Mouse (Mus musculus) midbrain, embryonic 11.5 days (tissue): Measurements from ENCODE around the gene Rpl3. TPM values are rescaled to one million over a fixed set of nuclear protein-coding genes. Genes with fewer than 3 reads are reported as not detected.
"Not testable (repeated sequence)": the region's sequence is repeated elsewhere in the genome, so short reads cannot be mapped to it uniquely, and the experiment has no call there.

ENCODE experiments used
- ATAC-seq: fragments of 200-750 bp; cut with Nextera tagmentation; 2 replicates; pipeline ENCODE4 v1.8.0; 2017; ENCODE audit warnings: moderate TSS enrichment, moderate library complexity; ENCODE audit not compliant: low FRiP score
- DNase-seq: peaks from one replicate; pipeline ENCODE4 v3.0.0; 2015; ENCODE audit warnings: low spot score; ENCODE audit errors: missing footprints
- H3K27ac ChIP-seq: fragments of 300-500 bp; sonication (generic); 2 replicates; pipeline ENCODE4 v1.5.1; 2014; ENCODE audit warnings: low read depth, low read length
- H3K27me3 ChIP-seq: fragments of 300-500 bp; sonication (generic); 2 replicates; pipeline ENCODE4 v1.6.1; 2014; ENCODE audit warnings: mild to moderate bottlenecking, low read length, moderate library complexity, mixed read lengths; ENCODE audit not compliant: control insufficient read depth, insufficient read depth
- H3K36me3 ChIP-seq: fragments of 300-500 bp; sonication (generic); 2 replicates; pipeline ENCODE4 v1.6.1; 2014; ENCODE audit warnings: mild to moderate bottlenecking, low read length, moderate library complexity, mixed read lengths; ENCODE audit not compliant: control insufficient read depth, insufficient read depth
- H3K4me1 ChIP-seq: fragments of 300-500 bp; sonication (generic); 2 replicates; pipeline ENCODE4 v1.6.1; 2014; ENCODE audit warnings: low read length; ENCODE audit not compliant: control insufficient read depth, insufficient read depth
- H3K4me2 ChIP-seq: fragments of 300-500 bp; sonication (generic); 2 replicates; pipeline ENCODE4 v1.6.1; 2014; ENCODE audit warnings: mild to moderate bottlenecking, moderate library complexity
- H3K4me3 ChIP-seq: fragments of 300-500 bp; sonication (generic); 2 replicates; pipeline ENCODE4 v1.5.1; 2014; ENCODE audit warnings: low read depth, low read length
- H3K9ac ChIP-seq: fragments of 300-500 bp; sonication (generic); 2 replicates; pipeline ENCODE4 v1.6.1; 2014; ENCODE audit warnings: low read length
- H3K9me3 ChIP-seq: fragments of 300-500 bp; sonication (generic); 2 replicates; pipeline ENCODE4 v1.6.1; 2016; ENCODE audit warnings: low read length; ENCODE audit not compliant: control insufficient read depth
- WGBS: fragments of 180-500 bp; shearing (Covaris S2); extraction: QIAGEN DNeasy Blood & Tissue Kit; methylation state at CpG from one replicate; pipeline ENCODE4 v1.1.7; 2014; 5-methylcytosine and 5-hydroxymethylcytosine counted together
- polyA plus RNA-seq: library from polyadenylated mRNA; unstranded; fragments of >200 nt; fragmentation: Nextera tagmentation; extraction: Ambion mirVana; gene quantifications from 2 replicates; pipeline ENCODE4 v1.2.1, GENCODE M21; 2014

Rpl3 gene
- polyA plus RNA-seq, 1 experiment from 2014 or later, result 1,032 TPM

- Histone ChIP-seq H3K9me3 (no peaks in the 10 kb centered on the region), H3K27me3 (no peaks in the 10 kb centered on the region), H3K4me3 (peak within 1 kb of the TSS; percentile 77), H3K36me3 (no peaks in the 10 kb centered on the region), H3K9ac (peak within 1 kb of the TSS; percentile 96), H3K4me2 (peak within 1 kb of the TSS; percentile 92), H3K27ac (peak within 1 kb of the TSS; percentile 99), H3K4me1 (peaks cover 13% of the 10 kb centered on the region)
- WGBS, result 0% methylated on average over 54 of the region's 59 CpGs
- peak; percentile 94 for ATAC-seq
- DNase-seq, result peak; percentile 100
Measured at GRCm38 (mm10) chr15:80132993-80133586, 41.4 kb upstream of the Rpl3 start, which contains the start of gene Tab1. Gene Tab1 (plus strand): TSS chr15:80133127.

DNA sequence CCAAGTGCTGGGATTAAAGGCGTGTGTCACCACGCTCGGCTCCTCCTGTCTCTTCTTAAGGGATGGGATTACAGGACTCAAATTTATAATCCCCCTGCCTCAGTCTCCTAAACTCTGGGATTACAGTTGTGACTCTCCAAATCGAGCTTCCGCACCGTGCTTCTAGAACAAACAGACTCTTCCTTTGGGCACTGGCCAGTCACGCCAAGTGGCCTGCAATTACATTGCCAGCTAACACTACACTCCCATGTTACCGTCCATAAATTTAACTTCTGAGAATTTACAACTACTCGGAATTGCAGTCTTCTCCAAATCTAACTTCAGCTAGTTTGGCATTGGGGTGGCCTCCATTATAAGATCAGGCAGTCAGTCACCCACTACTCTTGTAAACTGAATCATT lies 40.8 kb upstream of the Rpl3 start:
- peak overlapping the region; percentile 96 for H3K9ac ChIP-seq

GRCm38 (mm10) chr15:80131421-80131820 lies 39.8 kb upstream of the Rpl3 start:
- H3K4me2 ChIP-seq, result no peak overlapping the region
- no peaks in the 10 kb centered on the region for H3K27me3 ChIP-seq
- no peak overlapping the region for H3K9ac ChIP-seq
- peaks cover 13% of the 10 kb centered on the region for H3K4me1 ChIP-seq
- 80% methylated on average over 6 of the region's 6 CpGs for WGBS
- H3K27ac ChIP-seq, result no peak overlapping the region
- ATAC-seq (no peak), DNase-seq (peak; percentile 70)
- no peaks in the 10 kb centered on the region for H3K9me3 ChIP-seq
- H3K36me3 ChIP-seq, result no peaks in the 10 kb centered on the region
- no peak overlapping the region for H3K4me3 ChIP-seq

More for the DNA sequence above, 40.8 kb upstream of the Rpl3 start:
- peak overlapping the region; percentile 92; the same call in 1 of the 2 replicates for H3K4me2 ChIP-seq
- no peaks in the 10 kb centered on the region for H3K9me3 ChIP-seq
- H3K4me1 ChIP-seq, result peaks cover 13% of the 10 kb centered on the region
- no peaks in the 10 kb centered on the region for H3K27me3 ChIP-seq
- no peak for ATAC-seq
- H3K4me3 ChIP-seq, result peak overlapping the region; percentile 77
- no peak overlapping the region for H3K27ac ChIP-seq
- H3K36me3 ChIP-seq, result no peaks in the 10 kb centered on the region
- 83% methylated on average over 9 of the region's 9 CpGs for WGBS
- DNase-seq, result peak; percentile 47

DNA sequence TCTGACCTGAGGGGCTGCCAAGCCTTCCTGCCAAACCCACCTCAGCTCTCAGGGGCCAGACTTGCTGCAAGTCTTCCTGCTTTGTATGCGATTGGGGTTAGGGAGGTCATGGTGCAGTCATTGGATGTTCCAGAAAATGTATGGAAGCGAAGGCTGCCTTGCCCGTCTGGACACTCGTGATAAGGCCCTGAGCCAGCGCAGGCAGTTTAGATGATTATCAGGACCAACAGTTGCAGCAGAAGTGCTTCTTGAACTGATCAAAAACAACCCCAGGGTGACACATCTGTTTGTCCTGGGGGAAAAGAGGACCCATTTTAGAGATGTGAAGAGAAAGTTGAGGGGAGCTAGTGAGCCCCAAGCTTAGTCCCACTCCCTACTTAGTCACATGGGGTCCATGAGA lies 39.0 kb upstream of the Rpl3 start:
- Histone ChIP-seq H3K27ac (no peak overlapping the region), H3K4me3 (no peak overlapping the region), H3K9me3 (no peaks in the 10 kb centered on the region), H3K9ac (no peak overlapping the region), H3K4me1 (peaks cover 13% of the 10 kb centered on the region), H3K36me3 (no peaks in the 10 kb centered on the region), H3K27me3 (no peaks in the 10 kb centered on the region), H3K4me2 (no peak overlapping the region)
- ATAC-seq, result no peak
- 87% methylated on average over 5 of the region's 5 CpGs for WGBS
- DNase-seq, result peak; percentile 53

- Histone ChIP-seq H3K27ac (no peak overlapping the region), H3K36me3 (no peaks in the 10 kb centered on the region), H3K4me2 (no peak overlapping the region), H3K4me3 (no peak overlapping the region), H3K27me3 (no peaks in the 10 kb centered on the region), H3K9me3 (no peaks in the 10 kb centered on the region), H3K4me1 (peaks cover 13% of the 10 kb centered on the region), H3K9ac (no peak overlapping the region)
- WGBS, result 88% methylated on average over 6 of the region's 6 CpGs
- DNase-seq (no peak), ATAC-seq (no peak)
Measured at GRCm38 (mm10) chr15:80129982-80130381, 38.3 kb upstream of the Rpl3 start.

DNA sequence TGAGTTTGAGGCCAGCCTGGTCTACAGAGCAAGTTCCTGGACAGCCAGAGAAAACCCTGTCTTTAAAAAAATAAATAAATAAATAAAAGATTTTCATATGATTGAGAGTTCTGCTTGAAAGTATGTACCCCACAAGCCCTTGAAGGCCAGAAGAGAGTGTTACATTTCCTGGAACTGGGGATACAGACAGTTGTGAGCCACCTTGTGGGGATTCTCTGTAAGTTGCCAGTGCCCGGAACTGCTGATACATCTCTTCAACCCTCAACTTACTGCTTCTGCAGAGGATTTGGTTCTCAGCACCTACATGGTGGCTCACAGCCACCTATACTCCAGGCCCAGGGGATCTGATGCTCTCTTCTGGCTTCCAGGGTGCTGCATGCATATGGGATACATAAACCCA lies 35.5 kb upstream of the Rpl3 start:
- Histone ChIP-seq H3K4me2 (no peak overlapping the region), H3K27me3 (no peaks in the 10 kb centered on the region), H3K9ac (no peak overlapping the region), H3K9me3 (no peaks in the 10 kb centered on the region), H3K4me3 (no peak overlapping the region), H3K27ac (no peak overlapping the region), H3K36me3 (no peaks in the 10 kb centered on the region), H3K4me1 (no peaks in the 10 kb centered on the region)
- DNase-seq (peak; percentile 61), ATAC-seq (no peak)
- WGBS, result 80% methylated on average over 1 of the region's 1 CpGs

- 80% methylated on average over 4 of the region's 4 CpGs for WGBS
- no peaks in the 10 kb centered on the region for H3K4me1 ChIP-seq
- no peaks in the 10 kb centered on the region for H3K9me3 ChIP-seq
- H3K4me3 ChIP-seq, result no peak overlapping the region
- H3K9ac ChIP-seq, result no peak overlapping the region
- H3K4me2 ChIP-seq, result no peak overlapping the region
- no peak for DNase-seq
- H3K27me3 ChIP-seq, result no peaks in the 10 kb centered on the region
- no peaks in the 10 kb centered on the region for H3K36me3 ChIP-seq
- H3K27ac ChIP-seq, result no peak overlapping the region
- no peak for ATAC-seq
Measured at GRCm38 (mm10) chr15:80124651-80125050, 33.0 kb upstream of the Rpl3 start.

DNA sequence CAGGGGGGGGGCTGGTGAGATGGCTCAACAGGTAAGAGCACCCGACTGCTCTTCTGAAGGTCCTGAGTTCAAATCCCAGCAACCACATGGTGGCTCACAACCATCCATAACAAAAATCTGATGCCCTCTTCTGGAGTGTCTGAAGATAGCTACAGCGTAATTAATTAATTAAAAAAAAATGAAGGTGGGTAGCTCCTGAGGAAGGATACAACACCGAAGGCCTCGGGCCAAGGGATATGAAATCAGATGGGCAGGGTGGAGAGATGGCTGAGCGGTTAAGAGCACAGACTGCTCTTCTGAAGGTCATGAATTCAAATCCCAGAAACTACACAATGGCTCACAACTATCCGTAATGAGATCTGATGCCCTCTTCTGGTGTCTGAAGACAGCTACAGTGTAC lies 30.8 kb upstream of the Rpl3 start:
- not testable (repeated sequence) for H3K4me1 ChIP-seq, DNase-seq, H3K4me3 ChIP-seq, ATAC-seq, H3K36me3 ChIP-seq, H3K27me3 ChIP-seq, H3K9ac ChIP-seq, H3K9me3 ChIP-seq, H3K4me2 ChIP-seq, H3K27ac ChIP-seq
- 91% methylated on average over 6 of the region's 6 CpGs for WGBS

GRCm38 (mm10) chr15:80121721-80122325 lies 30.2 kb upstream of the Rpl3 start:
- no peaks in the 10 kb centered on the region for H3K27me3 ChIP-seq
- no peaks in the 10 kb centered on the region for H3K9me3 ChIP-seq
- no peak overlapping the region for H3K9ac ChIP-seq
- ATAC-seq, result no peak
- H3K27ac ChIP-seq, result no peak overlapping the region
- peak; percentile 68 for DNase-seq
- H3K4me1 ChIP-seq, result no peaks in the 10 kb centered on the region
- WGBS, result 93% methylated on average over 9 of the region's 9 CpGs
- no peak overlapping the region for H3K4me2 ChIP-seq
- H3K36me3 ChIP-seq, result no peaks in the 10 kb centered on the region
- no peak overlapping the region for H3K4me3 ChIP-seq
